Mouse (Mus musculus) 3T3-L1 (cell line): ENCODE data around the gene Gm20696.

Experiments used
- DNase-seq: peaks from one replicate; pipeline ENCODE4 v3.0.0-alpha.2; 2015; ENCODE audit warnings: low read depth, low spot score

The Gm20696 gene

DNA sequence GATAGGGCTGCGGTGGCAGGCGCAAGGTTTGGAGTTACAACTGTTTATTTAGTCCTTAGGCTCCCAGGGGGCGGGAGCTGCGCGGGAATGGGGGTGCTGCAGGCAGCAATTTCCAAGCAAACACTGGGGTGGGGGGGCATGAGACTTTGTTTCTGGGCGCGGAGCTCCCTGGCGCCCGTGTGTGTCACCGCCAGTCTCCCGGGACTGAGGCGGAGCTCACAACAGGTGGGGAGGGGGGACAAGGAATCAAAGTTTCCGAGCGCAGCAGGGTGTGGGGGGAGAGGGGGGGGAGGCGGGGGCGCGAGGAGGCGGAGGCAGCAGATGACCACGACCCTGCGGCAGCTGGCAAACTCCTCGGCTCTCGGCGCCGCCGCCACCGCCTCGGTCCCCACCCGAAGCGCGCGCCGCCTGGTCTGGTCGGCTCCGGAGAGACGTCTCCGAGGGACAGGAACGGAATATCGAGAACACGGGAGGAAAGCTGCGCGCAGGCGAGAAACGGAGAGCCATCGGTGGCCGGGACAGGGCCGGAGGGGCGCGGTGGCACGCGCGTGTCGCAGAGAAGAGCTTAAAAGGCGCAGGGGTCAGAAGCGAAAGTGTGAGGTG is 145.5 kb downstream of the Gm20696 start:
- peak; percentile 68 for DNase-seq

DNA sequence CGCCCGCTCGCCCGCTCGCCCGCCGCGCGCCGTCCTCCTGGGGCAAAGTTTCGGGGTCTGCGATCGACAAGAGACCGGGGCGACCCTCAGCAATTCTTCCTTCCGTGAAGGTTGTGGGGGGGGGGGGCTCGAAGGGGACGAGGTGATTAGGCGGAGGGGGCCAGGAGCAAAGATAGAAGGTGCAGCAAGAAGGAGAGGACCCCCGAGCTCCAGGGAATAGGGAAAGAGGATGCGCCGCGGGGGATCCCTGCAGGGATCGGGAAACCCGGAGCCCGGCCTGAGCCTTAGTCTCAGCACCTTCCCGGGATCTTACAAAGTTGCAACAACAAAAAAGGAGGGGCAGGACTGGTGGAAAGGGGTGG is 145.9 kb downstream of the Gm20696 start:
- DNase-seq = no peak

DNA sequence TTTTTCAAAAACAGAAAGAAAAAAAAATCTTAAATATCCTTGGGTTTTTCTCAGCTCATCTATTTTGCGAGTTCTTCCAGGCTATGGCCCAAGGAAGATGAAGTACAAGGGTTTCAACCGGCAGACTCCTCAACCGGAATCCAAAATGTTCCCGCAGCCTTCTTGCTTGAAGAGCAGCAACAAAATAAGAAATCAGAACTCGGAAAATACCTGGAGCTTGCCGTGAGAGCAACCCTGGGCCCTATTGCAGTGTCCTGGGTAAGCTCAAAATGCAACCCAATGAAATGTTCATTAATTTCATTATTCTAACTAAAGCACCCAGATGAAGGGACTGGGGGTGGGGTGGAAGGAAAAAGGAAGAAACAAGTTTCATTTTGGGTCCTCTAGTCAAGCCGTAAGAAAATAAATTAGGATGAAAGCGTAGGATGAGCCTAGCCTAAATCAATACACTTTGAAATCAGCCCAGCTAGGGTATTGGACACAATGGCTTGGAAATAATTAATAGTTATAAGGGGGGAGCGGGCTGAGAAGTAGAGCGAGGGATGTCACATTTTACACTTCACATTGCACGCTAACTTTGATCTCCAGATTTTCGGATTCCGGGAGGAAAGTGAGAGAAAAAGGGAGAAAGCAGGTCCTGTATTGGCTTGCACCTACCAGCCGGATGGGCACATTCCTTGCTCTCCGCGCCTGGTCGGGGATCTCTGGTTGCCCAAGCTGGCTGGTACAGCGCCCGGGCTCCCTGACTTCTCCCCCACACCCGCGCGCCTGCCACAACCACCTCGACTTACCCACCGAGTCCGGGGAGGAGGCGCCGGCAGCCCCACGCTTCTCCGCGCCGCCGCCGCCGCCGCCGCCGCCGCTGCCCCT is 146.6 kb downstream of the Gm20696 start:
- peak; percentile 52 for DNase-seq

- peak; percentile 44 for DNase-seq
Measured at GRCm38 (mm10) chr6:99519052-99519451, 147.5 kb downstream of the Gm20696 start.

DNA sequence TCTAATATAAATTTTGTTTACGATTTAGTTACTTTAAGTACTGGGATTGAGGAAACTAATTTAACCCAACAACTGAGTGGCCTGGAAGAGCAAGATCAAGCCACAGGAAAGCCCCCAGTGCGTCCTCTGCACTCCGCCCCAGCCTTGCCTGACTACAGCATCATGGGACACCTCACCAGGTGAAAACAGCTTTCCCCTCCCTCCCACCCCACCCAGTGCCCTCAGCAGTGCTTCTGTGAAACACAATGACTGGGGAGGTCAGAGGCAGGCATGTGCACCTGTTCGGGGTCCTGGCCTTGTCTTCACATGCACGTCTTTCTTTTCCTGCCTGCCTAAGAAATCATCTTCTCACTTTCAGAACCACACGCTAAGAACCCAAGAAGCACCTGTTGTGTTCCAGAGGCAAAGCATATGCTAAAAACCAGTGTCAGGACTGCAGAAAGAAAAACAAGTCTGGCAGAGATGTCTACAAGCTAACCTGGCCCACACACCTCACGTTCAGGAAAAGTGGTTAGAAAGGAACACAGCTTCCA is 150.9 kb downstream of the Gm20696 start:
- no peak for DNase-seq

DNA sequence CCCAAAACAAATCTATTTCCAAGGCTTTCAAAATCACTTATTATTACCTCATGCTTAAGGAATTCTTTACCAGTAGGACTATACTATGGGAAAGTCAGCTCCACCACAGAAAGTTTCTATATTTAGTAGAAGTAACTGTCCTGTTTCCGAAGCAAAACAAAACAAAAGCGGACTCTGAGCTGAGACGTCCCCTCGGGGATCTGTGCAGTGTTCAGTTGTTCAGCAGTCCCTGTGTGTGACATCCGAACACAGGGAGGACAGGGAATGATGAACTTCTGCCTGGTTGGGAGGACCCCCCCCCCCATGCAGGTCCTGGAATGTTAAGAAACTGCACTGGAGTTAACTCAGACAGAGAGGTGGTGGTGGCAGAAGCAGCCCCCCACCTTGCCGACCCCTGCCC is 154.7 kb downstream of the Gm20696 start:
- DNase-seq = no peak

GRCm38 (mm10) chr6:99509189-99509592 is 157.4 kb downstream of the Gm20696 start:
- no peak for DNase-seq

- no peak for DNase-seq
Measured at GRCm38 (mm10) chr6:99506816-99507215, 159.8 kb downstream of the Gm20696 start.

DNA sequence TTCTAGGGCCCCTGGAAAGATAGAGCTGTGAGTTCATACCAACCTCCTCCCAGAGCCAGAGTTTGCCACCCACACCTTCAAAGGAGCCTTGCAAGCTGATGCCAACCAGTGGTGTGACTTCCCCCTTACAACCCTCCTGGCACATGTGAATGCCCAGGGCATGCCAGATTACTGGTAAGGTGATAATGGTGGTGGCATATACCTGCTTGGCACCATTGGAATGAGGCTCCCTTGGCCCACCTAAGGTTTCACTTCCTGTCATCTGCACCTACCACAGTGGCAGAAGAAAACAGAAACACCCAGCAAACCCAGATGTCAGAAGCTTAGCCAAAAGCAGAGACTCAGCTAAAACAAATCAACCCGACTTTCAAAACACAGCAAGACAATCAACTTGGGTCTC is 162.9 kb downstream of the Gm20696 start:
- no peak for DNase-seq

DNA sequence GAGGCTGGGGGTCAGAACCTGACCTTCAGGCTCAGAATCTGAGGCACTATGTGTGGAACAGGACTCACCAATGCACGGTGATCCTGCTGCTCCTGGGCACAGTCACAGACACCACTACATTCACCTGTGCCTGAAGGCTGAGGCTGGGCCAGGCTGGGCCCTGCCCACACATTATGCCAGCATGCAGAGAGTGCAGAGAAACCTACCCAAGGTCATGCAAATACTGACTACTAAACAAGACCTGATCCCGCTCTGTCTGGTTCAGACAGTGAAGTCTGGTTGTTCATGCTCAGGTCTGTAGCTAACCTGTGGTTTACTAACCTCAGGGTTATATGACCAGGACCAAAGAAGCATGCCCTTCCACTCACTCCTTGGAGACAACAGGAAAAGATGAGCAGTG is 163.9 kb downstream of the Gm20696 start:
- DNase-seq = no peak

DNA sequence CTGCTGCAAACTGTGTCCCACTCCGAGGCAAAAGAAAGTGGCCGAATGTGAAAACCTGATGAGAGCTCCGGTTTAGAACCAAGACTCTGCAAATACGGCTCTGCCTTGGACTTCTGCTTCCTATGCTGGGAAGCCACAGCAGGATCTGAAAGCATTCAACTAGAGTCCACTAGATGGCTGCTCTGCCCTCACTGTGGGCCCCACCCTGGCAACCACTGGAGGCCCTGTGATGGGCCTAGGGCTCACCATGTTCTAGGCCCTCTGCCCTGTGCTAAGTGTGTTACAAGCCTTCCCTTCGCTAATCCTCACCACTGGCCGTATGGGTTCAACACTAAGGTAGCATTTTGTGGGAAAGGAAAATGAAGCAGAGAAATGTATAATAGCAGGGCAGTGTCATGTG is 164.3 kb downstream of the Gm20696 start:
- no peak for DNase-seq

- no peak for DNase-seq
Measured at GRCm38 (mm10) chr6:99500570-99501270, 165.9 kb downstream of the Gm20696 start.

- DNase-seq = no peak
Measured at GRCm38 (mm10) chr6:99498082-99498481, 168.5 kb downstream of the Gm20696 start.

- DNase-seq = no peak
Measured at GRCm38 (mm10) chr6:99496114-99496513, 170.5 kb downstream of the Gm20696 start.

- peak; percentile 40 for DNase-seq
Measured at GRCm38 (mm10) chr6:99492937-99493336, 173.7 kb downstream of the Gm20696 start.

DNA sequence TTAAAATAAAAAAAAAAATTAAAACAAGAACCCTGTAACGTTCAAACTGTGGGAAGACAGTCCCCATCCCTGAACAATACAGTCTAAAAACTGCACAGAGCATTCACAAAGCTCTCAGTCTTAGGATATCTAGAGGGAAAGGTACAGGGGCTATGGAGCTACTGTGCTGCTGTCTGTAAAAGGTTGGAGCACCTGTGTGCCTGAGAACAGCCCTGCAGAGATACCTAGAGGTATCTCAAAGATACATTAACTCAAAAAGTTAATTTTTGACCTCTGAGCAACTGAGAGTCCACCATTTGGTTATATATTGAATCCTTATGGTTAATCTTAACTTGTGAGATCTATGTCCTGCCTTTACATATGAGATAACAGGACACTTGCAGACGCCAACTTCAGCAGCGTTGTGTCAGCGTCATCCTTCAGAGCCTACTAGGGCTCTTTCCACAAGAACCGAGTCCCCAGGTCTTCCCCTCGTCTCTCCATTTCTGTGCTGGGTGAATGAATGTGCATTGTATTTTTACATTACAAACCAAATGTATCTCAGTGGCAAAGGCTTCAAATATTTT is 174.5 kb downstream of the Gm20696 start:
- DNase-seq = no peak

- no peak for DNase-seq
Measured at GRCm38 (mm10) chr6:99491146-99491545, 175.5 kb downstream of the Gm20696 start.

DNA sequence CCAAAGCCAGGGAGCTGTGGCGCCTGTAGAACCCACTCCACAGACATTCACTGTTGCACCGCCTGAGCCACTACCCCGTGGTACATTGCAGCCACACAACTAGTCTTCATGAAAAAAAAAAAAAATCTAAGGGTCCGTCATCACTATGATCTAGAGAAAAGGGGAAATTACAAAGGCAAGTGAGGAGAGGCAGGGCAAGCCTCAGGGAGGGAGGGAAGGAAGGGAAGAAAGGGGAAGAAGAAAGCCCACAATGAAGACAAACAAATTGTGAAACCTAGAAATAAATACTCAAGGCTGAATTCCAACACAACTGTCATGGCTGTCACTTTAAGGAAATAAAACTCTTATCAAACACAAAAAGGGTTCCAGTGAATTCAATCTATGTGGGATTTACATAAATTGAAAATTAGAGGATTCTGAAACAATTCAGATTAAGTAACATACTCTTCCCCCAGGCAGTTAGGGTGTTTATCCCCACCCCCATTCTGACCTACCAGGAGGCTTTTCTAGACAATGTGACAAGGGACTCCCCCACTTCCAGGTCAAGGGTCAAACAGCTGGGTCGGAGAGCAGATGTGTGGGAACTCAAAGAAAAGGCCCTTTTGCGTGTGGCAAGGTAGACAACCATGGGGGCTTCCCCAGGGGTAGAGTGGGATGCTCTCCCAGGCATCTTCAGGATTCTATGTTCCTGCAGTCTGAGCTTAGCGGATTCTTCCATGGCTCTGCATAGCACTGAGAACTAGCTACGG is 176.5 kb downstream of the Gm20696 start:
- no peak for DNase-seq

GRCm38 (mm10) chr6:99489423-99489822 is 177.2 kb downstream of the Gm20696 start:
- DNase-seq = no peak

GRCm38 (mm10) chr6:99485884-99486640 is 180.5 kb downstream of the Gm20696 start:
- DNase-seq = peak; percentile 90
